Mouse (Mus musculus): ENCODE data around the gene Fam83d.

Gene Fam83d

GRCm38 (mm10) chr2:158815686-158816085 lies 47.8 kb downstream of the Fam83d start:
- DNase-seq (ENCODE audit: low read depth) = no peak

GRCm38 (mm10) chr2:158816239-158816638 lies 48.3 kb downstream of the Fam83d start:
- no peak for DNase-seq (ENCODE audit: low read depth)

- DNase-seq (ENCODE audit: low read depth) = no peak
Observed at GRCm38 (mm10) chr2:158817708-158818107, 49.8 kb downstream of the Fam83d start.

- DNase-seq (ENCODE audit: low read depth) = peak; percentile 14
Observed at GRCm38 (mm10) chr2:158828124-158828523, 60.2 kb downstream of the Fam83d start.

GRCm38 (mm10) chr2:158829746-158830145 lies 61.9 kb downstream of the Fam83d start:
- DNase-seq (ENCODE audit: low read depth) = no peak

GRCm38 (mm10) chr2:158833221-158833620 lies 65.3 kb downstream of the Fam83d start:
- no peak for DNase-seq (ENCODE audit: low read depth)

- DNase-seq (ENCODE audit: low read depth) = no peak
Observed at GRCm38 (mm10) chr2:158833645-158834044, 65.8 kb downstream of the Fam83d start.
